Mouse (Mus musculus): ENCODE results near the gene Sema3b.
A peak's percentile ranks its signal among the peaks of the same experiment; 100 is the strongest.

Sema3b gene

DNA sequence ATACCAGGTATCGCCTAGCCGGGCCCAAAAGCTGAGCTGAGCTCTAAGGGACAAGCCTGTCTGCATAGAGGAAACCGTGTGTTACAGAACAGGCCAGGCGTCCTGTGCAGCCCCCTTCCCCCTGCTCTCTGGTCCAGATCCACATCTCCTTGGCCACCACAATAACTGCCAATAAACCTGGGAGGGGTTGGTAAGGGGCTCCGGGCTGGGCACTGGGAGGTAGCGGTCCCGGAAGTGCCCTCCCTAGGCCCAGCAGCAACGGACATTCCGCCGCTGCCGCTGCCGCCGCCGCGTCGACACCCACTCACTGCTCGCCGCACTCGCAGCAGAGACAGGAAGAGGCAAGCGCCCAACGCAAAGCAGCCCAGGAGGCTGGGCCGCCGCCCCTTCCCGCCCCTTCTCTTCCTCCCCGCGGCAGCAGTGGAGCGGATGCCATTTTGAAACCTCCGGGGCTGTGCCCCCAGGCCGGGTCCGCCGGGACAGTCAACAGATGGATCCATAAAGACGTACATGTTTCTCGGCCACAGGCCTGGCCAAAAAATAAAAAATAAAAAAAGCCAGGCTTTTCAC, 24.1 kb upstream of the Sema3b start:
- peak; percentile 76 for DNase-seq (ENCODE audit: low spot score)

GRCm38 (mm10) chr9:107632478-107632877, 23.4 kb upstream of the Sema3b start:
- DNase-seq (ENCODE audit: low spot score): no peak

DNA sequence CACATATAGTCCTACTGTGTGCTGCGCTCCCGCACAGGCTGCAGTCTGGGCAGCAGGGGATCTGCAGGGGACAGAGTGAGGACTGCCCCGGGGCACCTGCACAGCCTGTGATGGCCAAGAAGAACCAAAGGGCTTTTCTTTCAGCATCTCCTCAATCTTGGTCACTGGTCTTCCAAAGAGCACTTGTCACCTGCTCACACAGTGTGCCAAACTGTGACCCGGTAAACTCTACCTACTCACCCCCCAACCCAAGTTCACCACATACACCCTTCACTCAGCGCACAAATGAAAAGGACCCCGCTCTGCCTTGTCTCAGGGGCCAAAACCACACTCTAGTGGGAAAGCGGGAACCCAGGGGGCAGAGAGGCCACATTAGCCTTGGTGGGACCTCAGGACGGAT, 22.8 kb upstream of the Sema3b start:
- DNase-seq (ENCODE audit: low spot score): no peak

DNA sequence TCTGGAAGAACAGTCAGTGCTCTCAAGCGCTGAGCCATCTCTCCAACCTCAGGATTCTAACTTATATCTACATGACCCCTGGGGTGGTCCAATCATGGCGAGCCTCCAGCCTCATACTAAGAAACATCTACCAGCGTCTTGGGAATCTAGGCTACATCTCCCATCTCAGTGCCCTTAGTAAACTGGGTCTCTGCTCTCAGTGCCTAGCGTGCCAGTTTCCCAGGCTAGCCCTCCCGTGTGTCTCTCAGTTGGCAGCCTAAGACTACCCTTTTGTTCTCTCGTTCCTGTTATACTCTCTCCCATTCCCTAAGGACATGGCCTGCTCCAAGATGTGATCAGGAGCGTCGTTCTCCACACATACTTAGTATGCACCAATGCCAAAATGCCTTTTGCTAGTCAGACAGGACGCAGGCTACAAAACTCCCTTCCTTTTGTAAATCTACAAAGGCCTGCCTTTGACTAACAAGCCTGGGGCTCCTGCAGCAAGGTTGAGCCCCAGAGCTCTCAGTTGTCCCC, 22.3 kb upstream of the Sema3b start:
- DNase-seq (ENCODE audit: low spot score): no peak

- DNase-seq (ENCODE audit: low spot score): no peak
These were observed 21.5 kb upstream of the Sema3b start for GRCm38 (mm10) chr9:107630576-107630975.

DNA sequence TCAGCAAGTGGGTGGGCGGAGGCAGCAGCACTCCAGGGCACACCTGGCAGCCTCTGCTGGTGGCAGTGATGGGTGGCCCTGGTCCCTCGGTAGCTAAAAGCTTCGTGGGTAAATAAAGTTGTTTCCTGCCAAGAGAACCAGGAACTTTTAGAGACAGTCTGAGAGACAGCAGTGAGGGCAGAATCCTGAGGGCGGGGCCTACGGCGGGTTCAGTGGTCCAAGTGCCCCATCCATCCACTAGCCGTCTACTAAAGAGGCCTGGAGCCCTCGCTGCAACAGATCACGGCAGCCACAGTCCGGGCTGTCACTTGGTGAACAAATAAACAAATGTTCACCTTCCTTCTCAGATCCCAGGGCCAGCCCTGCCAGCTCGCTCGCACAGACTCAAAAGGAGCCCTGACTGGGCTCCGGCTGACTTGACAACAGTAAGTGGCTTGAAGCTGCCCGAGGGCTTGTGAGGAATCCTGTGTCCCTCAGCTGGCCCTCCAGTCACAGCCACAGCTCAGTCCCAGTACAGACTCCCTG, 20.9 kb upstream of the Sema3b start:
- DNase-seq (ENCODE audit: low spot score): no peak

DNA sequence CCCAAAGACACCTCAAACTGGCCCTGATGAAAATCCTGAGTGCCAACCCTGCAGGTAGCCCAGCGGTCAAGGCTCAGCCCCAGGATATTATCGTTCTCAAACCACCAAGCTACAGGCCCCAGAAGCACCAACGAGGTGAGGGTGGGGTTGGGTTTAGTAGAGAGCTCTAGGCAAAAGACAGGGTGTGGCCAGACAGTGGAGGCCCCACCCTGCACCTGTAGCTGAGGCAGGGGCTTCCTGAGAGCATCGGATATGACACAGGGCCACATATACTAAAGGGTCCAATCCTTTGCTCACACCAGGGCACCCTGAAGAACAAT, 20.3 kb upstream of the Sema3b start:
- DNase-seq (ENCODE audit: low spot score): no peak

GRCm38 (mm10) chr9:107628721-107629410, 19.8 kb upstream of the Sema3b start:
- DNase-seq (ENCODE audit: low spot score): no peak

DNA sequence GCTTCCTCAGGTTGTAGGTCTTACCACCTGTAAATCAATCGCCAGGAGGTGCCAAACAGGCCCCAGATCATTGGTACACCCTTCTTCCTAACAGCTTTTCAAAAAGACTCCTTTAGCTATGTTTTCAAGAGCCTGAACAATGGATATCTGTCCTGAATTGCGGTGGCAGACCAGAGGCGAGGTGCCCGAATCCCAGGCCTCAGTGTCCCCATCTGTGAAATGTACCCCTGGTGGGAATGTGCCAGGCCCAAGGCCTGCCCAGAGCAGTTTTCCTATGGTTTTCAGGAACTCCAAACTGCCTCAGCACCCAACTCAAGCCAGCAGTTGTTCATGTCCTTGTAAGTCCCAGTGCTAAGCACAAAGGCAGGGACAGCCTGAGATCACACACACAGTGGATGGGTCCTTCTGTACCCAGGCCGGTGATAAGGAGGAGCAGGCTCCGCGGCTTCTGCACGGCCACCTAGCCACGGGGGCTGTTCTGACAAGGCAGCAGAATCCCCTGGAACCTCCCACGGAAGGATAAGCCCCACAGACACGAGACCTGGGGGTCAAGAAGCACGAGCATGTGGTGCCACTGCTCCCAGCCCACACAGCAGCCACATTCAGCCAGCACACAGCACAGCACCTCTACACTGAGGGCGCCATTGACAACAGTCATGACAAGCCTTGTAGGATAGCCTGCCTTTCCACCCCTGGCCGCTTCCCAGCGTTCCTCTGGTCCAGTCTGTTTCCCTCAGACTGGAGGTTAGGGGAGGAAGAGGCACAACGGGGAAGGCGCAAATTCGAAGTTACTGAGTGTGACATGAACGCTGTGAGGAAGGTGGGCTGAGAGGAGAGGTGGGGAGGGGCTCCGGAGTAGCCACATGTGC, 18.6 kb upstream of the Sema3b start:
- DNase-seq (ENCODE audit: low spot score): no peak

GRCm38 (mm10) chr9:107626844-107627277, 17.8 kb upstream of the Sema3b start:
- peak; percentile 61 for DNase-seq (ENCODE audit: low spot score)

DNA sequence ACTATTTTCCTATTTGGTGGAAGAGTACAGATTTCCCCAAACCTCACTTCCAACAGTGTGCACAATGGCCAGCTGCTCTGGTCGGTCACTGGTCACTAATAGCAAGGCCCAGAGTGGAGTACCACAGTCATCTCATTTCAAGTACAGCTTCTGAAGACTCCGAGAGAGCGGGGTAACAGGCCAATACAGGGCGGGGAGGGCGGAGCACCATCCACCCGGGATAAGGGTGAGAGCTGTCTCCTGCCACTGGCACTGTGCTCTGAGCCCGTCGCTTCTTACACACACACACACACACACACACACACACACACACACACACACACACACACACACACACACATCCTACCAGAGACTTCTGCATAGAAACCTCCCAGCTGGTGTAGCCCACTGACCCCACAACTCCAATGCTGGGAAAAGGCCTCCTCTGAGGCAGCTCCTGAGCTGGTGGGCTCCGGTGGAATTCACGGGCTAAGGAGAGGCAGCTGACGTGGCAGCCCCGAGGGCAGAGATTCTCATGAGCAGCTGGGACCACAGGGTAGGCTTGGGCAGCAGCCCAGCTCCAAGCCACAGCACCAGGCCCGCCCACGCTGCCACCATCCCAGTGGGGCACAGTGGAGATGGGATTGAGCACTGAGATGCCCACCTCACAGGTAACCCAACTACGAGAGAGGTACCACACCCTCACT, 17.3 kb upstream of the Sema3b start:
- no peak for DNase-seq (ENCODE audit: low spot score)

GRCm38 (mm10) chr9:107625351-107626128, 16.5 kb upstream of the Sema3b start:
- DNase-seq (ENCODE audit: low spot score): no peak

- DNase-seq (ENCODE audit: low spot score): no peak
These were observed 15.9 kb upstream of the Sema3b start for GRCm38 (mm10) chr9:107624951-107625350.

GRCm38 (mm10) chr9:107624539-107624938, 15.5 kb upstream of the Sema3b start:
- DNase-seq (ENCODE audit: low spot score): no peak

GRCm38 (mm10) chr9:107620954-107621353, 11.9 kb upstream of the Sema3b start:
- no peak for DNase-seq (ENCODE audit: low spot score)

GRCm38 (mm10) chr9:107619546-107619879, 10.5 kb upstream of the Sema3b start:
- DNase-seq (ENCODE audit: low spot score): no peak

GRCm38 (mm10) chr9:107618778-107619545, 9.9 kb upstream of the Sema3b start:
- no peak for DNase-seq (ENCODE audit: low spot score)

DNA sequence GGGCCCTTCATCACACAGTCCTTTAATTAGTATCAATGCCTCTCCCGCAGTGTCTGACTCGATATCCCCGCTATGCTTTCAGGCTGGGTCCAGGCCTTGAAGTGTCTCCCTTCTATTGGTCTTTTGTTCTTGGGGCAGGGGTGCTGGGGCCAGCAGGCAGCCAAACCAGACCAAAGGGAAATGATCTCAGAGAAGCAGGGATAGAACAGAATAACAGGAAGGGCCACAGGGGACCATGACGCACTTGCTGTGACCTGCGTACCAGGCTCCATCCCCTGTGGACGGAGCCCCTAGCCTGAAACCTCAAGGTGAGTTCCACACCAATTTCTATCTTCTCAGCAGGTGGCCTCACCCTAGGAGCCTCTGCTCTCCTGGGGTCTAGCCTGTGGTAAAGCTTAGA, 9.1 kb upstream of the Sema3b start:
- DNase-seq (ENCODE audit: low spot score): no peak

GRCm38 (mm10) chr9:107617461-107617860, 8.4 kb upstream of the Sema3b start:
- DNase-seq (ENCODE audit: low spot score): no peak

DNA sequence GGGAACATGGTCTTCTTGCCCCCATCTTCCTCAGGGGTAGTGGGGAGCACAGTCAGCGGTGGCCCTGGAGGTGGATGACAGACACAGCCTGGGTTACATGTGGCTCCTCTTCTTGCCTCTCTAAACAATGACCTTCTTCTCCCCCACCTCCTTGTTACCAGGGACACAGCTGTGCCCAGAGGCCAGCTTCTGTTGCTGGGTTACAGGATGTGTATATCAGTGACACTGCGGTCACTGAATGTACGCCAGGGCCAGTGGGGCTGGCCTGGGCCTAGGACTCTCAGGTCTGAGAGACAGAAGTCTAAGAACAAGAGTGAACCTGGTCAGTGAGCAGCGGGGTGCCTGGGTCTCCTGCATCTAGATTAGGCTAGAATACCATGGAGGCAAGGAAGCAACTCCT, 6.0 kb upstream of the Sema3b start:
- DNase-seq (ENCODE audit: low spot score): no peak

All from ovary, adult 18-20 months (tissue).